Mouse (Mus musculus): ENCODE results near the gene Usf2. TPM values are rescaled to one million over a fixed set of nuclear protein-coding genes. Genes with fewer than 3 reads are reported as not detected.

Gene Usf2
- polyA plus RNA-seq, 1 experiment from 2014 or later: 29.6 TPM

DNA sequence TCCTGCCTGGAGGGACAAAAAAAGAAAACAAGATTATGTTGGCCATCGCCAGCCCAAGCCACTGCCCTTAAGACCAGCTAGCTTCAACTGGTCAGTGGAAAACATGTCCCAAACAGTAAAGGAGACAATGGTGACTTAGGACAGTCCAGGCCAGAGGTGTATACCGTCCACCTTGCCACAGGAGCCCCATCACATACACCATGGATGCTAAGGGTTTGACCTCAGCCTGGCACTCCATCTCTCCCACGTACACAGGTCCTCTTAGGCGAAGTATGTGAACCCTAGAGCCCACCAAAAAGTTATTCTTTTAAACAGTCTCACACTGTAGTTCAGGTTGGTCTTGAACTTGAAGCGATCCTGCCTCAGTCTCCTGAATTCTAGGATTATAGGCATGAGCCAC lies 6.3 kb upstream of the Usf2 start:
- Histone ChIP-seq H3K9ac (ENCODE audit: low read depth, low read length) (no peak overlapping the region), H3K27me3 (ENCODE audit: control insufficient read depth, insufficient read depth, low read depth, low read length) (no peaks in the 10 kb centered on the region), H3K9me3 (replicated peaks; ENCODE audit: control insufficient read depth, low read length, poor library complexity, severe bottlenecking) (no peaks in the 10 kb centered on the region), H3K4me1 (ENCODE audit: control insufficient read depth, insufficient read depth, low read length) (peaks cover 11% of the 10 kb centered on the region), H3K27ac (ENCODE audit: low read length) (no peak overlapping the region), H3K4me3 (ENCODE audit: low read depth, low read length) (no peak overlapping the region), H3K36me3 (ENCODE audit: control insufficient read depth, insufficient read depth, low read length) (no peaks in the 10 kb centered on the region), H3K4me2 (ENCODE audit: low read length) (no peak overlapping the region)
- WGBS: 92% methylated on average over 5 of the region's 5 CpGs
- no peak for ATAC-seq

DNA sequence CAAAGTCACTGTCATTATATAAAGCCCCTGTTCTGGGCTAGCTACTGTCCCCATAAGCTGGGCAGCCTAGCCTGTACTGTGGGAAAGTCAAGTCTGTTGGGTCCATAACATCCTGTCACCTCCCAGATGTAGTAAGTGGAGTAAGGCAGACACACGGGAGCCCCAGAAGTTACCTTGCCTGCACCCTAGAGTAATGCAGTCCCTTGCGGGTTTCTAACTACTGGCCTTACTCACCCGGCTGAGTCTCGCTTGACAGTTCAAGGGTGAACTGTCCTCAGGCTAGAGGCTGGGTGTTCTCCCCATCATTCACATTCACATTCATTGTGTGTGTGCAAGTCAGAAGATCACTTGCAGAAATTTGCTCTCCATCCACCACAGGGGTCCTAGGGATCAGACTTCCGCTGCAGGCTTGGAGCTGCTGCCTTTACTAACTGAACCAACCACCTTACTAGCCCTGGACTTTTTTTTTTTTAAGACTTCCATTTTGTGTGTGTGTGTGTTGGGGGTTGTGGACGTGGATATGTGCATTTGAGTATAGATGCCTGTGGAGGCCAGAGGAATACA lies 3.3 kb upstream of the Usf2 start:
- WGBS: 85% methylated on average over 6 of the region's 6 CpGs
- no peak for ATAC-seq

DNA sequence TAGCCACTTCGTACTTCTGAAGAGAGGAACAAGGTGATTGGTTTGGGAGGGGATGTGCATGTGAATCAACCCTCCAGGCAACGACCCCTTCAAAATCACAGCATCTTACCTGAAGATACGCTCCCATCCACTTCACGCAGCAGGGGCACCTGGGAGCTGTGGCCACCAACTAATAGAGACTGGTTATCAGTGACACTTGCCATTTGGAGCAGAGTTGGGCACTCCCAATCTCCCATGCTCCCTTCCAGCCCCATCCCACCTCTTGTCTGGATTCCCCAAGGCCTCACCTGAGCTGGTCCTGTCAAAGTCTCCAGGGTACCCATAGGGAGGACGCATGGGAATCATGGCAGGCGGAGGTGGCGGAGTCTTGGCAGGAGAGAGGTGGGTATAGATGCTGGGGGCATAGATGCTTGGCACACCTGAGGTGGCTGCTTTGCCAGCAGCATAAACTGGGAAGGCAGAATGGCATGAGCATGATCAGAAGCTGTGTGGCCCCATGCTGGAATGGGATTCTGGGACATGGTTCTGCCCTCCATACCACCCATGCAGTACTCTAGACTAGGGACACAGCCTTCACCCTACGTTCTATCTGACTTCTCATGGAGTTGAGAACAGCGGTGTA lies 2.4 kb upstream of the Usf2 start:
- no peaks in the 10 kb centered on the region for H3K9me3 ChIP-seq (replicated peaks; ENCODE audit: control insufficient read depth, low read length, poor library complexity, severe bottlenecking)
- no peak overlapping the region for H3K4me3 ChIP-seq (ENCODE audit: low read depth, low read length)
- no peaks in the 10 kb centered on the region for H3K27me3 ChIP-seq (ENCODE audit: control insufficient read depth, insufficient read depth, low read depth, low read length)
- no peak overlapping the region for H3K27ac ChIP-seq (ENCODE audit: low read length)
- H3K4me2 ChIP-seq (ENCODE audit: low read length): no peak overlapping the region
- peaks cover 11% of the 10 kb centered on the region for H3K36me3 ChIP-seq (ENCODE audit: control insufficient read depth, insufficient read depth, low read length)
- no peak overlapping the region for H3K9ac ChIP-seq (ENCODE audit: low read depth, low read length)
- no peak for ATAC-seq
- WGBS: 99% methylated on average over 9 of the region's 9 CpGs
- peaks cover 24% of the 10 kb centered on the region for H3K4me1 ChIP-seq (ENCODE audit: control insufficient read depth, insufficient read depth, low read length)

More for the DNA sequence above, 3.3 kb upstream of the Usf2 start:
- Histone ChIP-seq H3K9me3 (replicated peaks; ENCODE audit: control insufficient read depth, low read length, poor library complexity, severe bottlenecking) (no peaks in the 10 kb centered on the region), H3K27me3 (ENCODE audit: control insufficient read depth, insufficient read depth, low read depth, low read length) (no peaks in the 10 kb centered on the region), H3K4me3 (ENCODE audit: low read depth, low read length) (no peak overlapping the region), H3K4me2 (ENCODE audit: low read length) (no peak overlapping the region), H3K27ac (ENCODE audit: low read length) (no peak overlapping the region), H3K4me1 (ENCODE audit: control insufficient read depth, insufficient read depth, low read length) (peaks cover 21% of the 10 kb centered on the region), H3K9ac (ENCODE audit: low read depth, low read length) (no peak overlapping the region), H3K36me3 (ENCODE audit: control insufficient read depth, insufficient read depth, low read length) (peaks cover 2% of the 10 kb centered on the region)

GRCm38 (mm10) chr7:30958109-30958865 lies 1.7 kb upstream of the Usf2 start:
- Histone ChIP-seq H3K27ac (ENCODE audit: low read length) (peak overlapping the region; percentile 99), H3K4me2 (ENCODE audit: low read length) (peak overlapping the region; percentile 87), H3K27me3 (ENCODE audit: control insufficient read depth, insufficient read depth, low read depth, low read length) (no peaks in the 10 kb centered on the region), H3K9me3 (replicated peaks; ENCODE audit: control insufficient read depth, low read length, poor library complexity, severe bottlenecking) (no peaks in the 10 kb centered on the region), H3K36me3 (ENCODE audit: control insufficient read depth, insufficient read depth, low read length) (peaks cover 17% of the 10 kb centered on the region), H3K9ac (ENCODE audit: low read depth, low read length) (peak overlapping the region; percentile 99), H3K4me1 (ENCODE audit: control insufficient read depth, insufficient read depth, low read length) (peaks cover 24% of the 10 kb centered on the region), H3K4me3 (ENCODE audit: low read depth, low read length) (peak overlapping the region; percentile 90)
- no peak for ATAC-seq
- WGBS: 71% methylated on average over 28 of the region's 28 CpGs

- Histone ChIP-seq H3K27ac (ENCODE audit: low read length) (peak overlapping the region; percentile 99), H3K4me3 (ENCODE audit: low read depth, low read length) (peak overlapping the region; percentile 90), H3K36me3 (ENCODE audit: control insufficient read depth, insufficient read depth, low read length) (peaks cover 22% of the 10 kb centered on the region), H3K27me3 (ENCODE audit: control insufficient read depth, insufficient read depth, low read depth, low read length) (no peaks in the 10 kb centered on the region), H3K9ac (ENCODE audit: low read depth, low read length) (peak overlapping the region; percentile 99), H3K4me2 (ENCODE audit: low read length) (peak overlapping the region; percentile 87), H3K9me3 (replicated peaks; ENCODE audit: control insufficient read depth, low read length, poor library complexity, severe bottlenecking) (no peaks in the 10 kb centered on the region), H3K4me1 (ENCODE audit: control insufficient read depth, insufficient read depth, low read length) (peaks cover 24% of the 10 kb centered on the region)
- under 1% methylated on average over 43 of the region's 43 CpGs for WGBS
- peak; percentile 59 for ATAC-seq
Measured at GRCm38 (mm10) chr7:30957367-30957783, 772 bp upstream of the Usf2 start.

GRCm38 (mm10) chr7:30956357-30956751 lies 249 bp downstream of the Usf2 start:
- H3K9me3 ChIP-seq (replicated peaks; ENCODE audit: control insufficient read depth, low read length, poor library complexity, severe bottlenecking): no peaks in the 10 kb centered on the region
- H3K27me3 ChIP-seq (ENCODE audit: control insufficient read depth, insufficient read depth, low read depth, low read length): no peaks in the 10 kb centered on the region
- peak overlapping the region; percentile 99 for H3K9ac ChIP-seq (ENCODE audit: low read depth, low read length)
- H3K27ac ChIP-seq (ENCODE audit: low read length): peak overlapping the region; percentile 99
- H3K4me1 ChIP-seq (ENCODE audit: control insufficient read depth, insufficient read depth, low read length): peaks cover 24% of the 10 kb centered on the region
- 0% methylated on average over 24 of the region's 49 CpGs for WGBS
- H3K36me3 ChIP-seq (ENCODE audit: control insufficient read depth, insufficient read depth, low read length): peaks cover 22% of the 10 kb centered on the region
- peak overlapping the region; percentile 94 for H3K4me2 ChIP-seq (ENCODE audit: low read length)
- H3K4me3 ChIP-seq (ENCODE audit: low read depth, low read length): peak overlapping the region; percentile 90
- peak; percentile 37 for ATAC-seq

DNA sequence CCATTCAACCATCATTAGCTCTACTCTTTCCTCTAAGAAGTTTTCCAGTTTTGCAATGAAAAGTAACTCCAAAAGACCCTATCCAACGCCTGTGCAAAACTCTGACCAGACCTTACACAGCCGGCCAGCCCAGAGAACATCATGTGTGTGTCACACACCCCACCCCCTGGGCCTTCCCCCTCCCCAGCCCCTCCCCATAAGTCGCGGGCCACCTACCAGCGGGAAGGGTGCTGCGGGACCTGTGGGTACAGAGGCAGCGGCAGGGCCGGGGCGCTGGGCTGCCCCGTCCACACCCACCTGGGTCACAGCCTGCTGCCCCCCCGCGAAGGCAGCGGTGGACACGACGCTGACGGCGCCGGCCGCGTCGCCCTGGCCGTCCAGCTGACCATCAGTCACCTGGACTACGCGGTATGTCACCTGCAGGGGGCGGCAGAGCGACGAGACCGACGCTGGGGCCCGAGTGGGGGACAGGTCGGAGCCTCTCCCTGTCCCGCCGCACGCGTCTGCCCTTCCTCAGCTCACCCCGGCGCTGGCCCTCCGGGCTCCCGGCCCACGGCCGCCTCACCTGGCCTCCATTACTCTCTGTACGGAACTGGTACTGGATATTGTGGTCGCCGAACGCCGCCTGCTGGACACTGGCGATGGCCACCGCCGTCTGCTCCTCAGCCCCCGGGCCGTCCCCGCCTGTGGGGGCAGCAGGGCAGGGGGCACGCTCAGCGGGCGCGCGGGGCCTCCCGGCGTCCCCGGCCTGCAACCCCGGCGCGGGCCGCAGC lies 833 bp downstream of the Usf2 start:
- Histone ChIP-seq H3K4me3 (ENCODE audit: low read depth, low read length) (peak overlapping the region; percentile 90), H3K27ac (ENCODE audit: low read length) (peak overlapping the region; percentile 99), H3K36me3 (ENCODE audit: control insufficient read depth, insufficient read depth, low read length) (peaks cover 22% of the 10 kb centered on the region), H3K4me2 (ENCODE audit: low read length) (peak overlapping the region; percentile 94), H3K9ac (ENCODE audit: low read depth, low read length) (peak overlapping the region; percentile 99), H3K27me3 (ENCODE audit: control insufficient read depth, insufficient read depth, low read depth, low read length) (no peaks in the 10 kb centered on the region), H3K4me1 (ENCODE audit: control insufficient read depth, insufficient read depth, low read length) (peaks cover 24% of the 10 kb centered on the region), H3K9me3 (replicated peaks; ENCODE audit: control insufficient read depth, low read length, poor library complexity, severe bottlenecking) (no peaks in the 10 kb centered on the region)
- ATAC-seq: peak; percentile 72
- WGBS: under 1% methylated on average over 40 of the region's 64 CpGs

- WGBS: 88% methylated on average over 12 of the region's 12 CpGs
- peaks cover 22% of the 10 kb centered on the region for H3K36me3 ChIP-seq (ENCODE audit: control insufficient read depth, insufficient read depth, low read length)
- H3K4me1 ChIP-seq (ENCODE audit: control insufficient read depth, insufficient read depth, low read length): peaks cover 24% of the 10 kb centered on the region
- peak overlapping the region; percentile 99 for H3K9ac ChIP-seq (ENCODE audit: low read depth, low read length)
- H3K9me3 ChIP-seq (replicated peaks; ENCODE audit: control insufficient read depth, low read length, poor library complexity, severe bottlenecking): no peaks in the 10 kb centered on the region
- ATAC-seq: no peak
- H3K27ac ChIP-seq (ENCODE audit: low read length): peak overlapping the region; percentile 99
- no peaks in the 10 kb centered on the region for H3K27me3 ChIP-seq (ENCODE audit: control insufficient read depth, insufficient read depth, low read depth, low read length)
- H3K4me2 ChIP-seq (ENCODE audit: low read length): peak overlapping the region; percentile 94
- H3K4me3 ChIP-seq (ENCODE audit: low read depth, low read length): peak overlapping the region; percentile 90
Measured at GRCm38 (mm10) chr7:30954971-30955520, 1.6 kb downstream of the Usf2 start.
